Mouse (Mus musculus): ENCODE data around the gene Dnajc12. TPM values are rescaled to one million over a fixed set of nuclear protein-coding genes. Genes with fewer than 3 reads are reported as not detected.
"Not testable (repeated sequence)": the region's sequence is repeated elsewhere in the genome, so short reads cannot be mapped to it uniquely, and the experiment has no call there.

Dnajc12 gene
- polyA plus RNA-seq, 1 experiment from 2014 or later, result 22.8 TPM

- ATAC-seq, result no peak
- Histone ChIP-seq H3K36me3 (ENCODE audit: control insufficient read depth, insufficient read depth, low read length) (no peaks in the 10 kb centered on the region), H3K9me3 (ENCODE audit: control insufficient read depth, low read length) (no peaks in the 10 kb centered on the region), H3K9ac (ENCODE audit: low read depth, low read length) (no peak overlapping the region), H3K4me3 (ENCODE audit: low read length) (no peak overlapping the region), H3K4me2 (ENCODE audit: low read length) (no peak overlapping the region), H3K27ac (ENCODE audit: low read depth, low read length) (no peak overlapping the region), H3K27me3 (replicated peaks; ENCODE audit: control insufficient read depth, insufficient read depth, low read length) (no peaks in the 10 kb centered on the region), H3K4me1 (ENCODE audit: control insufficient read depth, insufficient read depth, low read depth, low read length) (no peaks in the 10 kb centered on the region)
- 80% methylated on average over 2 of the region's 2 CpGs for WGBS
These were observed 21.4 kb downstream of the Dnajc12 start for GRCm38 (mm10) chr10:63403636-63404035.

DNA sequence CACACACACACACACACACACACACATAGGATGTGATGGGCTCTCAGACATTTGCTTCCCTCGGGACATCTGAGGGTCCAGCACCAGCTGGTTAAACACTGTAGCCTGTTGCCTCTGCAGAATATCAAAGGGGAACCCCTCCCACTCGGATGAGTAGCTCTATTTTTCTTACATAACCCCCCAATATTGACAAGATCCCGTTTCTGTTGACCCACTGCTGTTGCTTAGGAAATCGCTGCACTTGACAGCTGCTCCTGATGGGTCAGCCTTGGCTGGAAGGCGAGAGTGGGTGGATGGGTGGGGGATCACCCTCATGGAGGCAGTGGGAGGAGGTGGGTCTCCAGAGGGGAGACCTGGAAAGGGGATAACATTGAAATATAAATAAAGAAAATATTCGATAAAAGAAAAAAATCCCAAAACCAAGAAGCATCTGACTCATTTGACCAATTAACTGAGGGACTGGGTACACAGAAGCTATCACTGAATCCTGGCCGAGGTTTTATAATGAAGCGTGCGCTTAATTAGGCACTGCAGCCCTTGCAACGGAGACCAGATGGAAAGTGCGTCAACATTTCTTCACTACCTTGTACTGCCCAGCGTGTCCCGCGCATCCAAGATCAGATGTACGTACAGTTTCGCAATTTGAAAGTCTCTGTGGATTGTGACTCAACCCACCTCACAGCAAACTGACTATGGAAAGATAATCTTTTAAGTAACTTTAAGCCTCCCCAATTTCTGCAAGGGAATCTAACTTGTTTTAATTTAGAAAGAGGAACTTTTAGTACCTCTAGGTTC is 28.1 kb downstream of the Dnajc12 start:
- WGBS, result 52% methylated on average over 16 of the region's 16 CpGs
- H3K4me2 ChIP-seq (ENCODE audit: low read length), result no peak overlapping the region

GRCm38 (mm10) chr10:63411674-63412073 is 29.4 kb downstream of the Dnajc12 start:
- ATAC-seq; H3K9ac ChIP-seq (ENCODE audit: low read depth, low read length); H3K27ac ChIP-seq (ENCODE audit: low read depth, low read length); H3K4me3 ChIP-seq (ENCODE audit: low read length); H3K9me3 ChIP-seq (ENCODE audit: control insufficient read depth, low read length); H3K4me1 ChIP-seq (ENCODE audit: control insufficient read depth, insufficient read depth, low read depth, low read length); H3K27me3 ChIP-seq (replicated peaks; ENCODE audit: control insufficient read depth, insufficient read depth, low read length); H3K36me3 ChIP-seq (ENCODE audit: control insufficient read depth, insufficient read depth, low read length); H3K4me2 ChIP-seq (ENCODE audit: low read length): not testable (repeated sequence)
- WGBS, result 96% methylated on average over 6 of the region's 7 CpGs

More for the DNA sequence above, 28.1 kb downstream of the Dnajc12 start:
- no peaks in the 10 kb centered on the region for H3K9me3 ChIP-seq (ENCODE audit: control insufficient read depth, low read length)
- no peak overlapping the region for H3K4me3 ChIP-seq (ENCODE audit: low read length)
- H3K27ac ChIP-seq (ENCODE audit: low read depth, low read length), result no peak overlapping the region
- no peaks in the 10 kb centered on the region for H3K4me1 ChIP-seq (ENCODE audit: control insufficient read depth, insufficient read depth, low read depth, low read length)
- H3K27me3 ChIP-seq (replicated peaks; ENCODE audit: control insufficient read depth, insufficient read depth, low read length), result no peaks in the 10 kb centered on the region
- no peak overlapping the region for H3K9ac ChIP-seq (ENCODE audit: low read depth, low read length)
- peak; percentile 37; the same call in 1 of the 2 replicates for ATAC-seq
- no peaks in the 10 kb centered on the region for H3K36me3 ChIP-seq (ENCODE audit: control insufficient read depth, insufficient read depth, low read length)

DNA sequence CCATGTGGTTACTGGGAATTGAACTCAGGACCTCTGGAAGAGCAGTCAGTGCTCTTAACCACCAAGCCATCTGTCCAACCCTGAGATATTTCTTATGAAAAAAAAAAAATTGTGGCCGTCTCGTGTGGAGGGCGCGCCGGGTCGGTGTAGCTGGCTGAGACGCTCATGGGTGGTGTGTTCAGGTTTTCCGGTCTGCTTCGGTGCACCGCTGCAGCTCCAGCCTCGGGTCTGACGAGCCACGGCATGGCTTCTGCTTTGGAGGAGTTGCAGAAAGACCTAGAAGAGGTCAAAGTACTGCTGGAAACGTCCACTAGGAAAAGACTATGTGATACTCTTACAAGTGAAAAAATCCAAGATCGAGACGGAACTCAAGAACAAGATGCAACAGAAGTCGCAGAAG is 30.5 kb downstream of the Dnajc12 start:
- no peak for ATAC-seq
- 92% methylated on average over 17 of the region's 17 CpGs for WGBS
- Histone ChIP-seq H3K36me3 (ENCODE audit: control insufficient read depth, insufficient read depth, low read length) (no peaks in the 10 kb centered on the region), H3K9ac (ENCODE audit: low read depth, low read length) (no peak overlapping the region), H3K9me3 (ENCODE audit: control insufficient read depth, low read length) (no peaks in the 10 kb centered on the region), H3K4me2 (ENCODE audit: low read length) (no peak overlapping the region), H3K27me3 (replicated peaks; ENCODE audit: control insufficient read depth, insufficient read depth, low read length) (no peaks in the 10 kb centered on the region), H3K27ac (ENCODE audit: low read depth, low read length) (no peak overlapping the region), H3K4me3 (ENCODE audit: low read length) (no peak overlapping the region), H3K4me1 (ENCODE audit: control insufficient read depth, insufficient read depth, low read depth, low read length) (no peaks in the 10 kb centered on the region)

- H3K36me3 ChIP-seq (ENCODE audit: control insufficient read depth, insufficient read depth, low read length), result no peaks in the 10 kb centered on the region
- no peak for ATAC-seq
- 87% methylated on average over 7 of the region's 7 CpGs for WGBS
- no peaks in the 10 kb centered on the region for H3K4me1 ChIP-seq (ENCODE audit: control insufficient read depth, insufficient read depth, low read depth, low read length)
- H3K4me3 ChIP-seq (ENCODE audit: low read length), result no peak overlapping the region
- no peak overlapping the region for H3K27ac ChIP-seq (ENCODE audit: low read depth, low read length)
- no peaks in the 10 kb centered on the region for H3K27me3 ChIP-seq (replicated peaks; ENCODE audit: control insufficient read depth, insufficient read depth, low read length)
- no peak overlapping the region for H3K9ac ChIP-seq (ENCODE audit: low read depth, low read length)
- H3K4me2 ChIP-seq (ENCODE audit: low read length), result no peak overlapping the region
- H3K9me3 ChIP-seq (ENCODE audit: control insufficient read depth, low read length), result no peaks in the 10 kb centered on the region
These were observed 33.0 kb downstream of the Dnajc12 start for GRCm38 (mm10) chr10:63415287-63415686.

DNA sequence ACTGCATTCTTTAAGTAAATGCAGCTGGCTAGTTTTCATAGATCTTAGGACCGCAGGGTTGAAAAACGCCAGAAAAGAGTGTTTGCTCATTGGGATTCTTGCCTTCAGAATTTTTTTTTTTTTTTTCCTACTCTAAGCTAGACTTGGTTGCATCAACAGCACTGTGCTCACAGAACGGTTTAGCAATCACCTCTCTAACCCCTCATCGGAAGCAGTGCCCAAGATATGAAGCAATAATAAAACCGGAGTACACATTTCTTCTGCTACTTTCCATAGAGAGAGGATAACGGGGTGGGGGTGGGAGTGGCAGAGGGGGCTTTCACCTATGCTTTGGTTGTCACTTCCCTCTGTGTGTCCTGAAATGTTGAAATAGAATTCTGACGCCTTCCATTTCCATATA is 33.6 kb downstream of the Dnajc12 start:
- 65% methylated on average over 7 of the region's 7 CpGs for WGBS
- peak overlapping the region; percentile 36; the same call in 1 of the 2 replicates for H3K4me2 ChIP-seq (ENCODE audit: low read length)
- H3K27ac ChIP-seq (ENCODE audit: low read depth, low read length), result no peak overlapping the region
- H3K4me3 ChIP-seq (ENCODE audit: low read length), result no peak overlapping the region
- H3K4me1 ChIP-seq (ENCODE audit: control insufficient read depth, insufficient read depth, low read depth, low read length), result no peaks in the 10 kb centered on the region
- H3K9me3 ChIP-seq (ENCODE audit: control insufficient read depth, low read length), result no peaks in the 10 kb centered on the region
- no peaks in the 10 kb centered on the region for H3K36me3 ChIP-seq (ENCODE audit: control insufficient read depth, insufficient read depth, low read length)
- no peak overlapping the region for H3K9ac ChIP-seq (ENCODE audit: low read depth, low read length)
- no peaks in the 10 kb centered on the region for H3K27me3 ChIP-seq (replicated peaks; ENCODE audit: control insufficient read depth, insufficient read depth, low read length)
- ATAC-seq, result no peak

GRCm38 (mm10) chr10:63417061-63417460 is 34.8 kb downstream of the Dnajc12 start:
- no peaks in the 10 kb centered on the region for H3K36me3 ChIP-seq (ENCODE audit: control insufficient read depth, insufficient read depth, low read length)
- no peaks in the 10 kb centered on the region for H3K4me1 ChIP-seq (ENCODE audit: control insufficient read depth, insufficient read depth, low read depth, low read length)
- WGBS, result 65% methylated on average over 5 of the region's 5 CpGs
- no peaks in the 10 kb centered on the region for H3K9me3 ChIP-seq (ENCODE audit: control insufficient read depth, low read length)
- no peak overlapping the region for H3K27ac ChIP-seq (ENCODE audit: low read depth, low read length)
- H3K9ac ChIP-seq (ENCODE audit: low read depth, low read length), result no peak overlapping the region
- no peaks in the 10 kb centered on the region for H3K27me3 ChIP-seq (replicated peaks; ENCODE audit: control insufficient read depth, insufficient read depth, low read length)
- no peak overlapping the region for H3K4me2 ChIP-seq (ENCODE audit: low read length)
- no peak overlapping the region for H3K4me3 ChIP-seq (ENCODE audit: low read length)
- ATAC-seq, result no peak

- no peak within 1 kb of the TSS for H3K9ac ChIP-seq (ENCODE audit: low read depth, low read length)
- no peaks in the 10 kb centered on the region for H3K9me3 ChIP-seq (ENCODE audit: control insufficient read depth, low read length)
- ATAC-seq, result no peak
- no peaks in the 10 kb centered on the region for H3K36me3 ChIP-seq (ENCODE audit: control insufficient read depth, insufficient read depth, low read length)
- no peak within 1 kb of the TSS for H3K4me2 ChIP-seq (ENCODE audit: low read length)
- 89% methylated on average over 18 of the region's 18 CpGs for WGBS
- H3K4me1 ChIP-seq (ENCODE audit: control insufficient read depth, insufficient read depth, low read depth, low read length), result no peaks in the 10 kb centered on the region
- no peaks in the 10 kb centered on the region for H3K27me3 ChIP-seq (replicated peaks; ENCODE audit: control insufficient read depth, insufficient read depth, low read length)
- H3K27ac ChIP-seq (ENCODE audit: low read depth, low read length), result no peak within 1 kb of the TSS
- no peak within 1 kb of the TSS for H3K4me3 ChIP-seq (ENCODE audit: low read length)
These were observed 39.8 kb downstream of the Dnajc12 start, which contains the start of gene Gm7075 for GRCm38 (mm10) chr10:63421739-63422735. Gene Gm7075, minus strand, starts transcription at chr10:63421789.

DNA sequence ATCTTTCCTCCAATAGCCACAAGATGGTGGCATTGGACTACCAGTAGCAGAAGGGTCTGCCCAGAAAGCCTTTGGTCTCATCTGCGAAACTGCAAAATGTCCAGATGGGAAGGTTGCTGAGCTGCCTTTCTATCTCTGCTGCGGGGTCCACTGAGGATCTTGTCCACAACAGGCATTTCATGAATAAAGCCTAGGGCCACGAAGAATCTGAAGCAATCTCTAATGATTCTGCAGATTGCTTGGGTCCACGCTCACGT is 40.4 kb downstream of the Dnajc12 start:
- H3K4me3 ChIP-seq (ENCODE audit: low read length), result no peak overlapping the region
- H3K9ac ChIP-seq (ENCODE audit: low read depth, low read length), result no peak overlapping the region
- no peak overlapping the region for H3K4me2 ChIP-seq (ENCODE audit: low read length)
- H3K36me3 ChIP-seq (ENCODE audit: control insufficient read depth, insufficient read depth, low read length), result no peaks in the 10 kb centered on the region
- H3K27ac ChIP-seq (ENCODE audit: low read depth, low read length), result no peak overlapping the region
- H3K9me3 ChIP-seq (ENCODE audit: control insufficient read depth, low read length), result no peaks in the 10 kb centered on the region
- WGBS, result 69% methylated on average over 5 of the region's 5 CpGs
- H3K27me3 ChIP-seq (replicated peaks; ENCODE audit: control insufficient read depth, insufficient read depth, low read length), result no peaks in the 10 kb centered on the region
- H3K4me1 ChIP-seq (ENCODE audit: control insufficient read depth, insufficient read depth, low read depth, low read length), result no peaks in the 10 kb centered on the region
- ATAC-seq, result no peak

All from hindbrain, embryonic 16.5 days (tissue).